Mouse (Mus musculus) ES-E14 (cell line): ENCODE measurements around the gene Snai3. TPM values are rescaled to one million over a fixed set of nuclear protein-coding genes. Genes with fewer than 3 reads are reported as not detected.

ENCODE experiments used
- DNase-seq: peaks from one replicate; pipeline ENCODE4 v3.0.0-alpha.2; 2013; ENCODE audit warnings: low read depth, low spot score
- H3K27ac ChIP-seq: 2 replicates; pipeline ENCODE4 v1.5.1; 2012; ENCODE audit warnings: low read depth, mild to moderate bottlenecking, low read length, moderate library complexity, mixed read lengths; ENCODE audit not compliant: poor library complexity, insufficient read depth, severe bottlenecking
- H3K36me3 ChIP-seq: 2 replicates; pipeline ENCODE4 v1.6.1; 2012; ENCODE audit warnings: mild to moderate bottlenecking, low read length, moderate library complexity, mixed read lengths; ENCODE audit not compliant: control insufficient read depth, poor library complexity, insufficient read depth, severe bottlenecking
- H3K4me1 ChIP-seq, 2 experiments: fragments of 150-350 bp in 1 of 2; sonication (generic) in 1 of 2; 2 replicates each; pipeline ENCODE4 v1.6.1; 2012; ENCODE audit warnings: low read length in 2 of 2, mild to moderate bottlenecking in 1 of 2, mixed read lengths in 1 of 2; ENCODE audit not compliant: control insufficient read depth in 2 of 2, insufficient read depth in 2 of 2, poor library complexity in 1 of 2
- H3K4me3 ChIP-seq, 2 experiments: fragments of 150-350 bp in 1 of 2; sonication (generic) in 1 of 2; 2 replicates each; pipeline ENCODE4 v1.5.1; 2012; ENCODE audit warnings: low read length in 2 of 2, low read depth in 1 of 2, mild to moderate bottlenecking in 1 of 2, mixed read lengths in 1 of 2; ENCODE audit not compliant: insufficient read depth in 1 of 2, poor library complexity in 1 of 2, severe bottlenecking in 1 of 2
- H3K9ac ChIP-seq: 2 replicates; pipeline ENCODE4 v1.6.1; 2012; ENCODE audit warnings: low read depth, mild to moderate bottlenecking, low read length, mixed read lengths; ENCODE audit not compliant: poor library complexity, insufficient read depth, severe bottlenecking
- H3K9me3 ChIP-seq: fragments of 150-350 bp; sonication (generic); 2 replicates; pipeline ENCODE4 v1.6.1; 2012; ENCODE audit warnings: low read depth, mild to moderate bottlenecking, low read length; ENCODE audit not compliant: control insufficient read depth, insufficient read depth
- CHD2 ChIP-seq: IDR thresholded peaks from 2 replicates; pipeline ENCODE4 v1.6.1; 2014; ENCODE audit warnings: mild to moderate bottlenecking, low read depth, low read length, inconsistent platforms
- HCFC1 ChIP-seq: IDR thresholded peaks from 2 replicates; pipeline ENCODE4 v1.6.1; 2012; ENCODE audit warnings: low read length, inconsistent platforms, borderline replicate concordance; ENCODE audit not compliant: insufficient read depth
- MAFK ChIP-seq: IDR thresholded peaks from 2 replicates; pipeline ENCODE4 v1.6.1; 2014; ENCODE audit warnings: mild to moderate bottlenecking, low read depth, low read length, inconsistent platforms; ENCODE audit not compliant: insufficient read depth
- ZC3H11A ChIP-seq: IDR thresholded peaks from 2 replicates; pipeline ENCODE4 v1.6.1; 2012; ENCODE audit warnings: low read depth, mild to moderate bottlenecking, inconsistent platforms, low read length, borderline replicate concordance
- ZNF384 ChIP-seq: IDR thresholded peaks from 2 replicates; pipeline ENCODE4 v1.6.1; 2012; ENCODE audit warnings: low read depth, low read length, inconsistent platforms
- in situ Hi-C, 2 experiments: fragments of 600-800 bp; cut with MboI; formaldehyde crosslinking; loops; one replicate each; pipeline ENCODE4 v1.15.1; 2025; ENCODE audit warnings: low sequenced_read_pairs in 2 of 2, inconsistent platforms in 1 of 2; ENCODE audit not compliant: unreplicated experiment in 2 of 2
- total RNA-seq: library from RNA; depleted of rRNA; stranded (reverse); fragments of 300-350 nt; gene quantifications from 2 replicates; pipeline ENCODE4 v1.2.3, GENCODE M21; 2012

Gene Snai3
- total RNA-seq, 1 experiment = 4.2 TPM

GRCm38 (mm10) chr8:122433269-122433905, 27.1 kb downstream of the Snai3 start:
- no peak overlapping the region; the same call in 1 of the 2 replicates for H3K27ac ChIP-seq
- DNase-seq = no peak
- no peak overlapping the region for H3K9ac ChIP-seq
- H3K9me3 ChIP-seq = no peaks in the 10 kb centered on the region
- H3K36me3 ChIP-seq = peaks cover 27% of the 10 kb centered on the region; the same call in 1 of the 2 replicates
- peaks cover 3 to 33% of the 10 kb centered on the region in 2 experiments; a peak in 2 of 4 replicates for H3K4me1 ChIP-seq
- TF ChIP-seq ZNF384 (no peak), HCFC1 (no peak), ZC3H11A (no peak), CHD2 (no peak), MAFK (no peak)
- in situ Hi-C loops = no loop called here
- peak overlapping the region in 1 of 2 experiments; percentile 74; a peak in 2 of 4 replicates for H3K4me3 ChIP-seq

DNA sequence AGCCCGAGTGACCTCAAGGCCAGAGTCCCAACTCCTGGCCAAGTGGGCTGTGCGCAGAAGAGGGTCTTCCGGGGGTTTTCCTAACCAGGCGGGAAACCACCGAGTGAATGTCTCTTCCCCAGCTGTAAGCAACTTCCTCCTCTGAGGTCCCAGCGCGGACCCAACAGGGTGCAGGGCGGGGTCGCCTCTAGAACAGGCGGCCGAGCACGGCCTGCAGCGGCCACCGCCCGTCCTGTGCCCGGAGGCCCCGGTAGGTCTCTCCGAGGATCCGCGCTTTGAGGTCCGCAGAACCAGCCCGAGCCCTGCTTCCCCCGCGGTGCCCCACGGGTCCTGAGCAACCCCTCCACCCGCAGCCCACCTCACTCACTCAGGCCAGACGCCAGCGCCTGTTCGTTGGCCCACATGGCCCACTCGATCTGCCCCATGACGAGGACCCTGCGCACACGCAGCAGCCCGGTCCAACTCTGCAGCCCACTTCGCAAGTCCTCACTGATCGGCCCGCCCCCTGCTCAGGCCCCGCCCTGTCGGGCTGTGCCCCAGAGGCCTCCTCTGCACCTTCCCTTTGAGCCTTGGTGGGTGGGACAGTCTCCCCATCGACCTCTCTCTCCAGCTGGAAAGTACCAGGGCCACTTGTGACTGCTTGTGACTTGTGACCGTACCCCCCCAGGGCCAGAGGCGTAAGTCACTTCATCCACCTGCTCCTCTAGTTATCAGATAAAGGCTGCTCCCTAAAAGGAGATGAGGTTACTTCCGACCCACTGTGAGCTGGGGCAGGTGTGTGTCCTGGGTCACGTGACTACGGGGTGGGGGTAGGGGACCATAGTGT, 27.9 kb downstream of the Snai3 start, which contains the start of gene Cyba:
Gene Cyba (minus strand): TSS at position 488 of the 826 bp plus-strand sequence.
- peaks cover 3 to 32% of the 10 kb centered on the region in 2 experiments; a peak in 2 of 4 replicates for H3K4me1 ChIP-seq
- H3K9ac ChIP-seq = peak within 1 kb of the TSS; percentile 74
- DNase-seq = peak; percentile 47
- TF ChIP-seq CHD2 (no peak), ZNF384 (no peak), HCFC1 (peak; percentile 22; the same call in 1 of the 2 replicates), ZC3H11A (no peak), MAFK (no peak)
- in situ Hi-C loops = no loop called here
- no peaks in the 10 kb centered on the region for H3K9me3 ChIP-seq
- H3K27ac ChIP-seq = no peak within 1 kb of the TSS; the same call in 1 of the 2 replicates
- peak within 1 kb of the TSS; percentile 71 to 74 for H3K4me3 ChIP-seq
- H3K36me3 ChIP-seq = peaks cover 27% of the 10 kb centered on the region; the same call in 1 of the 2 replicates

- H3K4me1 ChIP-seq = peaks cover 3 to 24% of the 10 kb centered on the region in 2 experiments; a peak in 2 of 4 replicates
- DNase-seq = no peak
- no peaks in the 10 kb centered on the region for H3K9me3 ChIP-seq
- H3K9ac ChIP-seq = peak overlapping the region; percentile 74
- TF ChIP-seq HCFC1 (no peak), ZC3H11A (no peak), MAFK (no peak), ZNF384 (no peak), CHD2 (no peak)
- H3K4me3 ChIP-seq = peak overlapping the region; percentile 71 to 74
- H3K27ac ChIP-seq = no peak overlapping the region
- H3K36me3 ChIP-seq = peaks cover 21% of the 10 kb centered on the region; the same call in 1 of the 2 replicates
- in situ Hi-C loops = no loop called here
Measured at GRCm38 (mm10) chr8:122431694-122432442, 28.7 kb downstream of the Snai3 start.

- Histone ChIP-seq H3K9ac (no peak overlapping the region), H3K4me3 (no peak overlapping the region), H3K27ac (no peak overlapping the region), H3K36me3 (peaks cover 14% of the 10 kb centered on the region; the same call in 1 of the 2 replicates), H3K4me1 (peaks cover 3 to 21% of the 10 kb centered on the region in 2 experiments; a peak in 2 of 4 replicates), H3K9me3 (no peaks in the 10 kb centered on the region)
- DNase-seq = no peak
- TF ChIP-seq MAFK (no peak), CHD2 (no peak), ZC3H11A (no peak), HCFC1 (no peak), ZNF384 (no peak)
- in situ Hi-C loops = no loop called here
Measured at GRCm38 (mm10) chr8:122430646-122431045, 29.9 kb downstream of the Snai3 start.
